Mouse (Mus musculus) midbrain, postnatal 0 days (tissue): Measurements from ENCODE around the gene Foxn2. TPM values are rescaled to one million over a fixed set of nuclear protein-coding genes. Genes with fewer than 3 reads are reported as not detected.

Experiments used
- ATAC-seq: fragments of 200-750 bp; cut with Nextera tagmentation; 2 replicates; pipeline ENCODE4 v1.8.0; 2017; ENCODE audit warnings: moderate number of reproducible peaks, mild to moderate bottlenecking, moderate TSS enrichment, moderate library complexity; ENCODE audit not compliant: low FRiP score
- DNase-seq: peaks from one replicate; pipeline ENCODE4 v3.0.0-alpha.2; 2015; ENCODE audit warnings: low spot score
- H3K27ac ChIP-seq: fragments of 300-500 bp; sonication (generic); 2 replicates; pipeline ENCODE4 v1.5.1; 2014; ENCODE audit warnings: low read depth, mild to moderate bottlenecking, low read length, mixed read lengths
- H3K27me3 ChIP-seq: fragments of 300-500 bp; sonication (generic); 2 replicates; pipeline ENCODE4 v1.6.1; 2014; ENCODE audit warnings: low read length, control low read depth, mixed read lengths; ENCODE audit not compliant: insufficient read depth
- H3K36me3 ChIP-seq: fragments of 300-500 bp; sonication (generic); 2 replicates; pipeline ENCODE4 v1.6.1; 2014; ENCODE audit warnings: low read length, control low read depth, mixed read lengths; ENCODE audit not compliant: insufficient read depth
- H3K4me1 ChIP-seq: fragments of 300-500 bp; sonication (generic); 2 replicates; pipeline ENCODE4 v1.6.1; 2014; ENCODE audit warnings: mild to moderate bottlenecking, control low read depth, antibody characterized with exemption, low read length, mixed read lengths; ENCODE audit not compliant: insufficient read depth
- H3K4me2 ChIP-seq: fragments of 300-500 bp; sonication (generic); 2 replicates; pipeline ENCODE4 v1.6.1; 2014; ENCODE audit warnings: low read depth, mild to moderate bottlenecking, low read length, mixed read lengths; ENCODE audit not compliant: poor library complexity, severe bottlenecking
- H3K4me3 ChIP-seq: fragments of 300-500 bp; sonication (generic); 2 replicates; pipeline ENCODE4 v1.5.1; 2014; ENCODE audit warnings: low read depth, mild to moderate bottlenecking, low read length, moderate library complexity
- H3K9ac ChIP-seq: fragments of 300-500 bp; sonication (generic); replicated peaks from 2 replicates; pipeline ENCODE4 v1.6.1; 2014; ENCODE audit warnings: mild to moderate bottlenecking, low read length, moderate library complexity, mixed read lengths; ENCODE audit not compliant: poor library complexity, severe bottlenecking
- H3K9me3 ChIP-seq: fragments of 300-500 bp; sonication (generic); 2 replicates; pipeline ENCODE4 v1.6.1; 2016; ENCODE audit warnings: low read length, control low read depth
- CTCF ChIP-seq: IDR thresholded peaks from 2 replicates; pipeline ENCODE4 v1.5.1; 2016; ENCODE audit warnings: antibody characterized with exemption, mild to moderate bottlenecking
- WGBS: fragments of 180-500 bp; shearing (Covaris S2); extraction: QIAGEN DNeasy Blood & Tissue Kit; methylation state at CpG from one replicate; pipeline ENCODE4 v1.1.7; 2014; 5-methylcytosine and 5-hydroxymethylcytosine counted together
- polyA plus RNA-seq: library from polyadenylated mRNA; unstranded; fragments of >200 nt; fragmentation: Nextera tagmentation; extraction: Ambion mirVana; gene quantifications from 2 replicates; pipeline ENCODE4 v1.2.1, GENCODE M21; 2015
- total RNA-seq: library from RNA; depleted of rRNA; stranded (reverse); fragments of >200 nt; gene quantifications from 2 replicates; pipeline ENCODE4 v1.2.3, GENCODE M21; 2014

The Foxn2 gene
- total and polyA plus RNA-seq, 2 experiments from 2014 or later, result 5.3 to 7.7 TPM

DNA sequence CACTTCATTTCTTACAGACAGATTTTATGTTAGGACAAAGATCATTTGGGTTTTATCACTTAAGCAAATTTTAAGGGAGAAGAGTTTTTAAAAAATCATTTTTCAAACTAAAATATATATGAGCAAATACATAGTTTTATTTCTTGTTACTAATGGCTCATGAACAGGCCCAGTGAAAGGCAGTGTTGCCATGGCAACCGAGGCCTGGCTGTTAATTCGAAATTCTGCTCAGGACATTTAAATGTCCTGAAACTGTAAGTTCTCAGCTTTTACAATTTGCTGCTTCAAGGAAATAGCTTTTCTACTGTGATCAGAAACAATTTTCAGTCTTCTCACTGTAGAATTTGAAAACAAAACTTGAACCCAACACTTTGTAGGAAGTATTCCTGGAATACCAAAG, 33.3 kb downstream of the Foxn2 start:
- no peaks in the 10 kb centered on the region for H3K9me3 ChIP-seq
- no peak overlapping the region for H3K9ac ChIP-seq
- no peak overlapping the region for H3K4me2 ChIP-seq
- no peak for TF ChIP-seq CTCF
- no peaks in the 10 kb centered on the region for H3K27me3 ChIP-seq
- H3K27ac ChIP-seq, result no peak overlapping the region
- DNase-seq (peak; percentile 76), ATAC-seq (no peak)
- H3K36me3 ChIP-seq, result no peaks in the 10 kb centered on the region
- no peaks in the 10 kb centered on the region for H3K4me1 ChIP-seq
- H3K4me3 ChIP-seq, result no peak overlapping the region
- 42% methylated on average over 2 of the region's 2 CpGs for WGBS

DNA sequence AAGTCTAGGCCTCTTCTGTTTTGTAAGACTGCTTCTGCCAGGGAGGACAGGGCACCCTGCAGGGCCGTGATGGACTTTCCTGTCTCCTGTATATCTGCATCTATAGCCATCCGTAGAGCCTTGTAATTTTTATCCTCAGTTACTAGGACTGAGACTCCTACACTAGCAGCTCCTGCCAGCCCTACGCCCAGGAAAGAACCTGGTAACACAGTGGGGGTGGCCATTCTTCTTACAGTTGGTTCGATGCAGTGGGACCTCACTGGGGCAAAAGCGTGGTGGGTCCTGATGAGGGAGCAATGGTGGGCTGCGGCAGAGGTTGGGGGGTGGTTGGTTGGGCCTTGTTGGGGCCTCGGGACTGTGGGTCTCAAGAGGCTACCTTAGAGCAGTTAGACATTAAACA, 36.7 kb downstream of the Foxn2 start:
- 95% methylated on average over 7 of the region's 7 CpGs for WGBS
- H3K36me3 ChIP-seq, result no peaks in the 10 kb centered on the region
- no peak for TF ChIP-seq CTCF
- no peak overlapping the region for H3K4me3 ChIP-seq
- no peak for ATAC-seq
- no peaks in the 10 kb centered on the region for H3K27me3 ChIP-seq
- H3K4me2 ChIP-seq, result no peak overlapping the region
- no peak for DNase-seq
- H3K27ac ChIP-seq, result no peak overlapping the region
- no peak overlapping the region for H3K9ac ChIP-seq
- H3K4me1 ChIP-seq, result no peaks in the 10 kb centered on the region
- no peaks in the 10 kb centered on the region for H3K9me3 ChIP-seq

DNA sequence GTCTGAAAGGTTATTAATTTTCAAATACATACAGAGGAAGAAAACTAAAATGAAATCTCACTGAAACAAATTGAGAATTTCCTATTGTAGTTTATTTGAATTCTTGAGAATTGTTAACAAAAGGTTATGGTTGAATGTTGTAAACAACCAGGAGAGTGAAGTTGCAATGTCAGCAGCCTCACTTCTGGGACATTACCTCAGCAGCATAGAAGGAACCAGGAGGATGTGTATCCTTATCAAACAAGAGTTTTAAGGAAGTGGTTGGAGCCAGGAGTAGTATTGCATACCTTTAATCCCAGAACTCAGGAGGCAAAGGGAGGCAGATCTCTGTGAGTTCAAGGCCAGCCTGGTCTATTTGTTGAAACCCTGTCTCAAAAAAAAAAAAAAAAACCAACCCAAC, 37.2 kb downstream of the Foxn2 start:
- no peak for TF ChIP-seq CTCF
- Histone ChIP-seq H3K4me3 (no peak overlapping the region), H3K9ac (no peak overlapping the region), H3K27ac (no peak overlapping the region), H3K4me2 (no peak overlapping the region), H3K9me3 (no peaks in the 10 kb centered on the region), H3K27me3 (no peaks in the 10 kb centered on the region), H3K4me1 (no peaks in the 10 kb centered on the region), H3K36me3 (no peaks in the 10 kb centered on the region)
- no peak for ATAC-seq
- DNase-seq, result no peak

DNA sequence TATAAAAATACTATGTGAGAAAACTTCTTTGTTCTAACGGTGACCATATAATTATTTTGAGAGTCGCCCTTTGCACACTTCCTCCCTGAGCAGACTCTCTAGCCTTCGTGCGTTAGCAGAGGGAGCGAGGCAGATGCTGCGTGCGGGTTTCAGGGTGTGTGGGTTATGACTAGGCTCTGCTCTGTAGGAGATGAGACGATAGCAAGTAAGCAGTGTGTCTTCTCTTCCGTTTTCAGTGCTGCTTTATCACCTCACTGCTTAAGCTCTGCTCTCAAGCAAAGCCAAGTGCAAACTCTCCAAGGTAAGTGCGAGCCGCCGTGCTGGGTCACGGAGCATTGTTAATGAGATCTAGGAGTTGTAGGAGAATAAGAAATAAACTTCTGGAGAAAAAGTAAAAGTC, 38.5 kb downstream of the Foxn2 start:
- DNase-seq (no peak), ATAC-seq (no peak)
- no peaks in the 10 kb centered on the region for H3K4me1 ChIP-seq
- no peaks in the 10 kb centered on the region for H3K27me3 ChIP-seq
- WGBS, result 79% methylated on average over 13 of the region's 13 CpGs
- no peaks in the 10 kb centered on the region for H3K36me3 ChIP-seq
- no peak overlapping the region for H3K4me3 ChIP-seq
- TF ChIP-seq CTCF, result no peak
- H3K9ac ChIP-seq, result no peak overlapping the region
- no peak overlapping the region for H3K27ac ChIP-seq
- H3K9me3 ChIP-seq, result no peaks in the 10 kb centered on the region
- H3K4me2 ChIP-seq, result no peak overlapping the region

DNA sequence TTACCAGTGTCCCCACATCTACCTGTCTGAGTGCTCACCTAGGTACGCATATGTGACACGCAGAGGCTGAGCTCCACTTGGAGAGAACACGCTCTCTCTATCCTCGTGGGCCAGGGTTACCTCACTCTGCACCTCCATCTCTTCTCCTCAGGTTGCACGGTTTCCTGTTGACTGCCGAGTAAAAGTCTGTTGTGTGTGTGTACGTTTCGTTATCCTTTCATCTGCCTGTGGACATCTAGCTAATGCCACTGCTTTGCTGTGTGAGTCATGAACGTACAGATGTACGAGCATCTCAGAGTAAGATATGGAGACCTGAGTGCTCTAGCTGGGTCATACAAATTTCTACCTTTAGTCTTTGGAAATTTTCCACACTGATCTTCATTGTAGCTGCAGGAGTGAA, 39.9 kb downstream of the Foxn2 start:
- ATAC-seq, result no peak
- Histone ChIP-seq H3K9me3 (no peaks in the 10 kb centered on the region), H3K4me3 (no peak overlapping the region), H3K4me2 (no peak overlapping the region), H3K9ac (no peak overlapping the region), H3K36me3 (no peaks in the 10 kb centered on the region), H3K27me3 (no peaks in the 10 kb centered on the region), H3K27ac (no peak overlapping the region), H3K4me1 (no peaks in the 10 kb centered on the region)
- TF ChIP-seq CTCF, result no peak
- WGBS, result 95% methylated on average over 10 of the region's 10 CpGs
- DNase-seq, result no peak

DNA sequence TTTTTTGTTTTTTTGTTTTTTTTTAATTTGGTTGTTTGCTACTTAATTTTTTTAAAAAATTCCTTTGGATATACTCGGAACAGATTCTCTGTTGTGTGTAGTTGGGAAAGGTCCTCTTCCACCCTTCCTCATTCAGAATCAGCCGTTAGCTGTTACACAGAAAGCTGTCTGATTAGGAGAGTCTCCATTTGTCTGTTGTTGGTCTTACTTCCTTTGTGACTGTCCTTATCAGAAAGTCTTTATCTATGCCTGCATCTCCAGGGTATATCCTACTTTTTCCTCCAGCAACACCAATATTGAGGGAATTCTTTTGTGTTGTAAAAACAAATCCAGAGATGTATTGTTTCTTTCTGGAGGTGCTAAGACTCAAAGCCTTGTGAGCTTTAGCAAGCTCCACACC, 40.6 kb downstream of the Foxn2 start:
- no peak for TF ChIP-seq CTCF
- WGBS, result 89% methylated on average over 2 of the region's 2 CpGs
- ATAC-seq (no peak), DNase-seq (no peak)
- Histone ChIP-seq H3K4me2 (no peak overlapping the region), H3K4me3 (no peak overlapping the region), H3K9ac (no peak overlapping the region), H3K4me1 (no peaks in the 10 kb centered on the region), H3K9me3 (no peaks in the 10 kb centered on the region), H3K36me3 (no peaks in the 10 kb centered on the region), H3K27me3 (no peaks in the 10 kb centered on the region), H3K27ac (no peak overlapping the region)

DNA sequence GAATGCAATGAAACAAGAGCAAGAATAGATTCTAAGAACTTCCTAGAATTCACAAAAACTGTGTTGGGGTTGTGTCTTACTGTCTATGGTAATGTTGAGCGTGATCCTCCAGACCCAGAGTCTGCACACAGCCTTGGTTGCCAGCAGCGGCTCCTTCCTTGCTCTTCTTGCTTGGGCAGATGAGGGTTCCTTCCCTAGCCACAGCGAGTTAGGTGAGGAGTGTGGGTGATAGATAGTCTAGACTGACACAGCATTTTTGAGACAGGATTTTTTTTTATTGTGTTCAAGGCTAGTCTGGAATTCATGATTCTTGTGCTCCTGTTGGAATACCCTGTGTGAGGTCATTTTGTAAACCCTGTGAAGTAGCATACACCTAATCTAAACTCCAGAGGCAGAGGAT, 41.1 kb downstream of the Foxn2 start:
- Histone ChIP-seq H3K36me3 (peaks cover 3% of the 10 kb centered on the region; the same call in 1 of the 2 replicates), H3K9me3 (no peaks in the 10 kb centered on the region), H3K27ac (no peak overlapping the region), H3K9ac (no peak overlapping the region), H3K27me3 (no peaks in the 10 kb centered on the region), H3K4me2 (no peak overlapping the region), H3K4me1 (no peaks in the 10 kb centered on the region), H3K4me3 (no peak overlapping the region)
- no peak for TF ChIP-seq CTCF
- DNase-seq (no peak), ATAC-seq (no peak)
- 96% methylated on average over 3 of the region's 3 CpGs for WGBS
